ENCODE assay signal across 14 mouse cellular contexts in genomic region chr12:113911770-113912169, GRCm38 (mm10).
DNase-seq lines count a peak whose midpoint lies in the region; ATAC-seq and TF ChIP-seq lines count a peak whose summit lies in the region.
"Had no signal": no experiment of that assay in that cellular context is flagged by ENCODE, and none has a peak within 500 bp of the region (broad histone marks: within the 10 kb centered on the region; RNA-seq: fewer than 3 reads in every experiment).

No protein-coding gene starts in this region.

- WGBS in liver, embryonic 14.5 days (ENCODE audit: insufficient replicate concordance): 24% methylated on average over 3 of the region's 3 CpGs
- WGBS in liver, embryonic 12.5 days (ENCODE audit: insufficient replicate concordance): 27% methylated on average over 3 of the region's 3 CpGs

- no peaks in the 10 kb centered on the region for H3K36me3 ChIP-seq in liver, embryonic 14.5 days (replicated peaks; ENCODE audit: control insufficient read depth, insufficient read depth, low read depth)
- no peaks in the 10 kb centered on the region for H3K36me3 ChIP-seq in liver, embryonic 12.5 days

- no peak for TF ChIP-seq EP300 in liver, embryonic 14.5 days (IDR thresholded peaks at IDR 0.05; ENCODE audit: low read depth)

- no peak overlapping the region for H3K9ac ChIP-seq in liver, embryonic 14.5 days (replicated peaks)
- no peak overlapping the region for H3K9ac ChIP-seq in liver, embryonic 12.5 days

- no peaks in the 10 kb centered on the region for H3K27me3 ChIP-seq in liver, embryonic 14.5 days (ENCODE audit: control insufficient read depth, insufficient read depth, low read length)
- no peaks in the 10 kb centered on the region for H3K27me3 ChIP-seq in liver, embryonic 12.5 days (replicated peaks)
- H3K27me3 ChIP-seq: megakaryocyte, embryonic 14.5 days had no signal

- H3K4me2 ChIP-seq in liver, embryonic 14.5 days (ENCODE audit: low read depth): no peak overlapping the region
- H3K4me2 ChIP-seq in liver, embryonic 12.5 days: no peak overlapping the region

- TF ChIP-seq CTCF in liver, embryonic 14.5 days (IDR thresholded peaks at IDR 0.05; ENCODE audit: low read depth): 0 out of 2 replicates have a peak, but pooled peaks have one; percentile 23

- no peak for ATAC-seq in CD4-positive, CD25-positive, alpha-beta regulatory T cell, adult 4 months
- ATAC-seq in liver, embryonic 14.5 days (ENCODE audit: insufficient read depth): no peak
- no peak for ATAC-seq in liver, embryonic 12.5 days
- ATAC-seq in megakaryocyte-erythroid progenitor cell, adult 5-6 weeks (replicated peaks; ENCODE audit: low FRiP score, low TSS enrichment, poor library complexity, severe bottlenecking): peak; percentile 73
- ATAC-seq: hindbrain, embryonic 16.5 days had no signal

- H3K4me1 ChIP-seq in liver, embryonic 14.5 days (replicated peaks; ENCODE audit: control insufficient read depth in 2 of 2, insufficient read depth in 2 of 2, low read length in 1 of 2): no peaks in the 10 kb centered on the region
- H3K4me1 ChIP-seq in liver, embryonic 12.5 days: no peaks in the 10 kb centered on the region

- no peak overlapping the region for H3K27ac ChIP-seq in liver, embryonic 14.5 days
- H3K27ac ChIP-seq in liver, embryonic 12.5 days: no peak overlapping the region

- H3K4me3 ChIP-seq in liver, embryonic 14.5 days (ENCODE audit: insufficient read depth in 1 of 2, low read depth in 2 of 2, low read length in 2 of 2): no peak overlapping the region
- no peak overlapping the region for H3K4me3 ChIP-seq in liver, embryonic 12.5 days
- H3K4me3 ChIP-seq: erythroblast, embryonic 14.5 days; megakaryocyte, embryonic 14.5 days had no signal

- peak; percentile 31 for DNase-seq in CD4-positive, CD25-positive, alpha-beta regulatory T cell, adult 2 months (ENCODE audit: low read depth, low spot score)
- no peak for DNase-seq in liver, embryonic 14.5 days (ENCODE audit: low read depth in 3 of 3, low spot score in 3 of 3)
- peak; percentile 18 for DNase-seq in R1 (ENCODE audit: low read depth, low spot score)
- no peak for DNase-seq in gastrocnemius, postnatal 36 days
- no peak for DNase-seq in right cerebral cortex, postnatal 25 days
- DNase-seq: adrenal gland, adult 8-10 months; lung, adult 18-20 months; right cerebral cortex, postnatal 4 days had no signal

- no peaks in the 10 kb centered on the region for H3K9me3 ChIP-seq in liver, embryonic 14.5 days (ENCODE audit: control insufficient read depth, low read length)
- no peaks in the 10 kb centered on the region for H3K9me3 ChIP-seq in liver, embryonic 12.5 days (replicated peaks)
- H3K9me3 ChIP-seq: megakaryocyte, embryonic 14.5 days had no signal

- intact Hi-C loops in gastrocnemius, postnatal 36 days (cut with DNase I): no loop called here

Comparison
In these comparisons a context has a peak if more than half of its experiments do, and no peak if none do; other contexts are left out.
1. DNase-seq: peak in CD4-positive, CD25-positive, alpha-beta regulatory T cell, adult 2 months (single experiment) and R1 (single experiment); none in liver, embryonic 14.5 days (0 of 3), gastrocnemius, postnatal 36 days (0 of 2) and right cerebral cortex, postnatal 25 days (single experiment).